Mouse (Mus musculus) cerebellum, adult 11-12 months (tissue): ENCODE results near the gene Dlgap1.

Source experiments
- DNase-seq: peaks from one replicate; pipeline ENCODE4 v3.0.0; 2022

Gene Dlgap1

GRCm38 (mm10) chr17:70779770-70780169 is 810.9 kb downstream of the Dlgap1 start:
- no peak for DNase-seq

DNA sequence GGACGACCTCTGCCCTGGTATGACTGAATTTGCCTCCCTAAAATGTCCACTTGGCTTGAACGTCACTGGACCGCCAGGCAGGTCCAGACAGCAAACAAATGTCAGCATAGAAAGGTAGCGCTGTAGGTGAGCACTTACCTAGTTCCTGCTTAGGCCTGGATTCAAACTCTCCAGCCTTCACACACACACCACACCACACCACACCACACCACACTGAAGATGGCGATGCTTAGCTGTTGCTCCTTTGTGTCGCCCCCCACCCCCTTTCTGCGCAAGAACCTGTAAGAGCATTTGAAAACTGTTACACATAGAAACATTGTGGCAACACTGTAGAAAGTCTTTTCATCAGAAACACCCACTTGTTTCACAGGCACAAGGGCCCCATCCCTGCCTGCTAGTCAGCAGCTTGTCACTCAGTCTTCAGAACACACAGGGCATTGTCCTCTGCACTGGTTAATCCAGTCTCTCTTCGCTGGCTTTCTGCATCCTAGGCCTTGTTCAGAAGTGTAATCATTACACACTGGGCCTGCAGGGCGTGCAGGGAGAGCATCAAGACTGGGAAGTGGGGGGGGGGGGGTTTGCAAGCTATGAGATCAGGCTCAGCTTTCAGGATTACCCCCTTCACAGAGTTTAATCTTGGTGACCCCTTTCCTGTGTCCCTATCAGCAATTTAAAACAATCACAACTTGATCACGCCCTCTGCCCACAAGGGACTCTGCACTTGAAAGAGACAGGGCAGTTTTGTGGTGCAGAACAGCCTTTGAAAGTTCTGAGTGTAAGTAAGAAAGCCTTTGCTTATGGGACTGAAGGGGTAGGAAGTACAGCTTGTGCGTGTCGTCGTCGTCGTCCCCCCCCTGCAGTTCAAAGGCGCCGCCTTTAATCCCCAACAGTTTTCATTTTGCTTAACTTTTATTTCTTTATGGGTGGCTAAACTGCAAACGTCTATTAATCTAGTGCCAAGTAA is 812.1 kb downstream of the Dlgap1 start:
- no peak for DNase-seq

- DNase-seq = no peak
Measured at GRCm38 (mm10) chr17:70783273-70783672, 814.4 kb downstream of the Dlgap1 start.

DNA sequence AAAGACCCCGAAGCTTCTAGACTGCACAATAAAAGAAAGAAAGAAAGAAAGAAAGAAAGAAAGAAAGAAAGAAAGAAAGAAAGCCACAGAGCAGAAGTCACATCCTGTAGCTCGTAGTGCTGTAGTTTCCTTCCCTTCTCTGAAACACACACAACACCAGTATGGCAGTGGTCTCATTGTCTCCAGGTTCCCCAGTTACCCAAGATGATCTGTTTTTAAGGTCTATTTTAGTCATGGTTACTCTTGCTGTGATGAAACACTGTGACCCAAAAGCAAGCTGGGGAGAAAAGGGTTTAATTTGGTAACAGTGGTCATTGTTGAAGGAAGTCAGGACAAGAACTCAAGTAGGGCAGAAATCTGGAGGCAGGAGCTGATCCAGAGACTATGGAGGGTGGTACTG is 818.5 kb downstream of the Dlgap1 start:
- DNase-seq = no peak

DNA sequence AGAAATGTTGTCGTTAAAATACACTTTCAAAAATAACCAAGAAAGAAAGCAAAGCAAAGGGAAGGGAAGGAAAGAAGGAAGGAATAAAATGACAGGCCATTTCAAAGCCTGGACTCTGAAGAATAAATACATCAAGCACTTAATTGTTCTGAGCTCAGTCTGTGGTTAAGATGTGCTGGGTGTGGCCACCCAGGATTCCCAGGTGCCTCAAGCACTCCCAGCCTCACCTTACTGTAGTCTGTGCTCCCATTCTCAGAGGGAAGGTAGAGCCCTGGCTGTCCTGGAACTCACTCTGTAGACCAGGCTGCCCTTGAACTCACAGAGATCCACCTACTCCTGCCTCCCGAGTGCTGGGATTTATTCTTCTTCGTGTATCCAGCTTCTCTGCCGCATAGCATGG is 821.9 kb downstream of the Dlgap1 start:
- DNase-seq = no peak

- DNase-seq = peak; percentile 31
Measured at GRCm38 (mm10) chr17:70791596-70792275, 822.9 kb downstream of the Dlgap1 start.

DNA sequence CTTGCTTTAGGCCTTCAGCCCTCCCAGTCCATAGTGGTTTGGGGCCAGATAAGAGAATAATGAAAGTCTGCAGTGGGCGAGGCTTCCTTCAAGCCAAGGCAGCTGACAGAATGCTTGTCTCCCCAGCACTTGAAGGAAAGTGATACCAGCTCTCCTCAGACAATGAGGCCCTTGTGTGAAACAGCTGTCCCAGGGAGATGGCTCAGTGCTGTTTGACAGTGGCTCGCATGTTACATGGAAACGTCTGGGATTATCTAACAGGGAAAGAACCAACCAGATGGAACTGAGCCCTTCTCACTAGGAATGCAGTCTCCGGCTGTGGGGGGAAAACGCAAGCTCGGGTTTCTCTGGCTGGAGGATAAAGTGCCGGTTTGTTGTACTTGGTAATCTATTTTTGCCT is 825.4 kb downstream of the Dlgap1 start:
- no peak for DNase-seq

DNA sequence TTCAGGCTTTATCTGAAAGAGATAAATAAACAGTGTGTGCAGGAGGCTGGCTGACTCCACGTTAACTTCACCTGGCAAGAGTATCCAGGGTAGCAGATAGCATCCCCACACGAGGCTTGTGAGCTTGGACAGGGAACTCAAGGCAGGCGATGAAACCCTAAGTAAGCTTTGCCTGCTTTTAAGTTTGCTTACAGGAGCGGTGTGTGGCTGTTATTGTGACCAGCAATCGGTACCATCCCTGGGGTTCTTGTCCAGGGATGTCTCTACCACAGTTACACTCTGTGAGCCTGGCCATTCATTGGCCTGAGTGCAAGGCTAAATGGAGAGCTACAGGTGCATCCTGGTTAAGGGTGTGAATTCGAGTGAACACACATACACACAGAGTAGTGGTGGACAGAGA is 825.8 kb downstream of the Dlgap1 start:
- DNase-seq = no peak

DNA sequence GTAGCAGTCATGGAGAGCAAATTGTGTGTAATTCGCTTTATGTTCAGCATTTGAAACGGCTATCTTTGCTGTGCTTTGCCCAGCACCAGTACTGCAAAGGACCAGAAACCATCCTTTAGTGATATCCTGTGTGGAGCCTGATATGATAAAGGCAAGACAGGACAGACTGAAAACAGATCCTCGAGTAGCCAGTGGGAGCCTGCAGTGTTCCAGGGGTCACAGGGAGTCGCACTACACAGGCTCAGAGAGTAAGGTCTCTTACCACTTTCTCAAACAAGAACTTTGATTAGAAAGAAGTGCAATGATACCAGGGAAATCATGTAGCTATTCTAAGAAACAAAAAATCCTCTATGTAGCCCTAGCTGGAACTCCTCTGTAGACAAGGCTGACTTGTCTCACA is 826.3 kb downstream of the Dlgap1 start:
- no peak for DNase-seq

DNA sequence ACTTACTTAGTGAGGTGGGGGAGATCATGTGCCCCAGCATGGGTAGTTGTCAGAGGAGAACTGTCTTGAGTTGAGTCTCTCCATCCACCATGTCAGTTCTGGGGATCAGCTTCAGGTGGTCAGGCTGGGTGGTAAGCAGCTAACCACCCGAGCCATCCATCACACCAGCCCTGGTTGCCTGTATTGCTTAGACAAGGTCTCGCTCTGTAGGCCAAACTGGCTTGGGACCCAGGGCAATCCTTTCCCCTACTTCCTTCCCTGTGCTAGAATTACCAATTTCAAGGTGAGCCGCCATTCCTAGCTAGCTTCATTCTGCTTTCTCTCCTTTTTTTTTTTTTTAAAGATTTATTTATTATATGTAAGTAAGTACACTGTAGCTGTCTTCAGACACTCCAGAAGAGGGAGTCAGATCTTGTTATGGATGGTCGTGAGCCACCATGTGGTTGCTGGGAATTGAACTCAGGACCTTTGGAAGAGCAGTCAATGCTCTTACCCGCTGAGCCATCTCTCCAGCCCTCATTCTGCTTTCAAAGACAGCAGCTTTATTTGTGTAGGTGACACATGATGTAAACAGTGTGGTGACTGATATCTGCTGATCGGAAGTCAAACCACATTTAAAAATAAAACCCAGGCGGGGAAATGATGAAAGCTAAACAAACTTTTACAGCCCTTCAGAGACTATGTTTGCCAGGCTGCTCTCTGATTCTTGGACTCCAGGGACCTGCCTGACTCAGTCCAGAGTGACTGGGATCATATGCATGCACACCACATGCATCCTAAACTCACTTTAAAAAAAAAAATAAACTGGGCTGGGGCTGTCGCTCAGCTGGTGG is 828.3 kb downstream of the Dlgap1 start:
- DNase-seq = no peak

DNA sequence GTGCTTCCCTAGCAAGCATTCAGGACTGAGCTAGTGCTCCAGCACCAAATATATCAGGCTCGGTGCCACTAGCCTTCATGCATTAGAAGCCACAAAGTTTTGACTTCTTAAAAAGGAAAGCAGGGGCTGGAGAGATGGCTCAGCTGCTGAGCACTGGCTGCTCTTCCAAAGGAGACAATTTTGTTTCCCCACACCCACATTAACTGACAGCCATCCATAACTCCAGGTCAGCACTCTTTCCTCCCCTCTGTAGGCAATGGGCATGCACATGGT is 828.8 kb downstream of the Dlgap1 start:
- no peak for DNase-seq

- DNase-seq = no peak
Measured at GRCm38 (mm10) chr17:70799266-70799665, 830.4 kb downstream of the Dlgap1 start.

DNA sequence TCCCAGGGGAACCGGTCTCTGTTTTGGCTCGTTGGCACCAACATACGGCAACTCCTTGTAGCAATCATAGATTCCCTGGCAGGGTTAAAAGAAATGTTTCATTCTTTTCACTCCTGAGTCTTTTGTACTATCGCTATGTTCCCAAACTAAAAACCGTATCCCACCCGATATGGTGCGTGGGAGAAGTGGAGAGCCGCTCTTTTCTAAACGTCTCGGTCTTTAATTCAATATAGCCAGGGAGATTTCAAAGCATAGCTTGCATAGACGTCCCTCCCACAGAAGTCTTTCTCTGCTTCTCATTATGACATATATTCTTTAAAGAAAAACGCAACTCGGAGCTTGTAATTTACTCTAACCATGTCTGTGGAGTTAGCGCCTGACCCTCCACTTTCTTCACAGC is 833.1 kb downstream of the Dlgap1 start:
- no peak for DNase-seq

- no peak for DNase-seq
Measured at GRCm38 (mm10) chr17:70805866-70806265, 837.0 kb downstream of the Dlgap1 start.

- no peak for DNase-seq
Measured at GRCm38 (mm10) chr17:70806600-70806999, 837.7 kb downstream of the Dlgap1 start.

DNA sequence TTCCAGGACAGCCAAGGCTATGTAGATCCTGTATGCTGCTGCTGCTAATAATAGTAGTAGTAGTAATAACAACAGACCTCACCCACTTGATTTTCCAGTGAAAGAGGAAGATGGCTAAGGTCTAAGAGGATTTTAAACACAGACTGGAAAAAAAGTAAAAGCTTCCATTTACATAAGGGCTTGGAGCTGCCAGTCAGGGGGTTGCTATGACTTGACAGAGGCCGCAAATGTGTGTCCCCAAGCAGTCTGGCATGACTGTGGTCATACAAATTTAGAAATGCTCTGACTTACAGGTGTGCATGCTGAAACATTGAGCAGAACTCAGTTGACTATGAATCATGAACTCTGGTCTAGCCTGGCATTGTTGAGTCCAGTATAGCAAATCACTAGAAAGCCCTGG is 839.0 kb downstream of the Dlgap1 start:
- no peak for DNase-seq

- DNase-seq = no peak
Measured at GRCm38 (mm10) chr17:70808837-70809236, 840.0 kb downstream of the Dlgap1 start.

- no peak for DNase-seq
Measured at GRCm38 (mm10) chr17:70809776-70810175, 840.9 kb downstream of the Dlgap1 start.

DNA sequence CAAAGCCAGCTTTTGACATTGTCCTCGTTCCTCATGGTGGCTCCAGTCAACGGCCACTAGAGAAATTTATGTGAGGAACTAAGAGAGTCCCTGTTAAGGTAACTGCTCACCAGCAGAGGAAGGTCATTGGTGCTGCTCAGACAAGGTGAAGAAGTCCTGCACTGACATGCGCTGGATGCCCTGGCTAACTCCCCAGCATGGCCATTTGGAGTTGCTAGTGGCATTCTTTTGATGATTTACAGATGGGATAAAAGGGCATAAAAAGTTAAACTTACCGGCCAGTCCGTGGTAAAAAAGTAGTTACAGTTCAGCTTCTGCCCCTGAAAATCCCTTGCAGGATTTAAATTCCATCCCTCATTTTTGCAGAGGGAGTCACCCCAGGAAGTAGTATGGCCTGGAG is 841.9 kb downstream of the Dlgap1 start:
- DNase-seq = no peak

- DNase-seq = no peak
Measured at GRCm38 (mm10) chr17:70815001-70815400, 846.1 kb downstream of the Dlgap1 start.

- no peak for DNase-seq
Measured at GRCm38 (mm10) chr17:70817862-70818451, 849.1 kb downstream of the Dlgap1 start.

GRCm38 (mm10) chr17:70823083-70823482 is 854.2 kb downstream of the Dlgap1 start:
- DNase-seq = no peak

- DNase-seq = no peak
Measured at GRCm38 (mm10) chr17:70826227-70826626, 857.4 kb downstream of the Dlgap1 start.
